Mouse (Mus musculus) MEL (cell line): ENCODE measurements around the gene Ptprf. TPM values are rescaled to one million over a fixed set of nuclear protein-coding genes. Genes with fewer than 3 reads are reported as not detected.

Experiments used
- DNase-seq: peaks from one replicate; pipeline ENCODE4 v3.0.0; 2011; ENCODE audit warnings: low read depth, low spot score
- H3K27ac ChIP-seq: 2 replicates; pipeline ENCODE4 v1.5.1; 2012; ENCODE audit warnings: low read depth, mild to moderate bottlenecking, control low read depth, low read length, moderate library complexity; ENCODE audit not compliant: control insufficient read depth
- H3K27me3 ChIP-seq, 2 experiments: fragments of 150-350 bp in 1 of 2; sonication (generic) in 1 of 2; 2 replicates each; pipeline ENCODE4 v1.6.1; 2012; ENCODE audit warnings: low read length in 2 of 2, mild to moderate bottlenecking in 2 of 2, improper control_type of control experiment in 1 of 2, moderate library complexity in 1 of 2; ENCODE audit not compliant: insufficient read depth in 2 of 2, control insufficient read depth in 1 of 2
- H3K36me3 ChIP-seq, 2 experiments: 2 replicates each; pipeline ENCODE4 v1.6.1; 2012 to 2014; ENCODE audit warnings: low read length in 2 of 2, improper control_type of control experiment in 1 of 2, inconsistent platforms in 1 of 2, mild to moderate bottlenecking in 1 of 2; ENCODE audit not compliant: insufficient read depth in 2 of 2, control insufficient read depth in 1 of 2
- H3K4me1 ChIP-seq, 2 experiments: fragments of 150-350 bp in 1 of 2; sonication (generic) in 1 of 2; 2 replicates each; pipeline ENCODE4 v1.6.1; 2012; ENCODE audit warnings: low read length in 2 of 2, improper control_type of control experiment in 1 of 2, mild to moderate bottlenecking in 1 of 2; ENCODE audit not compliant: insufficient read depth in 2 of 2, control insufficient read depth in 1 of 2
- H3K4me3 ChIP-seq, 2 experiments: fragments of 150-350 bp in 1 of 2; sonication (generic) in 1 of 2; 2 replicates each; pipeline ENCODE4 v1.5.1; 2012; ENCODE audit warnings: low read depth in 2 of 2, low read length in 2 of 2, mild to moderate bottlenecking in 2 of 2, moderate library complexity in 2 of 2, control low read depth in 1 of 2, improper control_type of control experiment in 1 of 2; ENCODE audit not compliant: control insufficient read depth in 1 of 2, insufficient read depth in 1 of 2
- H3K79me2 ChIP-seq: 2 replicates; pipeline ENCODE4 v1.6.1; 2012; ENCODE audit warnings: mild to moderate bottlenecking, low read length, moderate library complexity; ENCODE audit not compliant: control insufficient read depth, poor library complexity, insufficient read depth
- H3K9ac ChIP-seq: 2 replicates; pipeline ENCODE4 v1.6.1; 2012; ENCODE audit warnings: low read depth, mild to moderate bottlenecking, control low read depth, low read length, moderate library complexity; ENCODE audit not compliant: control insufficient read depth, poor library complexity, severe bottlenecking
- H3K9me3 ChIP-seq: fragments of 150-350 bp; sonication (generic); replicated peaks from 2 replicates; pipeline ENCODE4 v1.6.1; 2012; ENCODE audit warnings: mild to moderate bottlenecking, low read length, improper control_type of control experiment, moderate library complexity; ENCODE audit not compliant: insufficient read depth
- CHD1 ChIP-seq: IDR thresholded peaks from 2 replicates; pipeline ENCODE4 v1.6.1; 2012; ENCODE audit warnings: low read depth, mild to moderate bottlenecking, inconsistent platforms, low read length, improper control_type of control experiment
- E2F4 ChIP-seq: IDR thresholded peaks from 2 replicates; pipeline ENCODE4 v1.6.1; 2011; ENCODE audit warnings: low read depth, low read length, improper control_type of control experiment, borderline replicate concordance
- ELF1 ChIP-seq: IDR thresholded peaks from 2 replicates; pipeline ENCODE4 v1.6.1; 2014; ENCODE audit warnings: low read depth, mild to moderate bottlenecking, inconsistent platforms, low read length, improper control_type of control experiment, moderate library complexity
- GABPA ChIP-seq: IDR thresholded peaks from 2 replicates; pipeline ENCODE4 v1.6.1; 2012; ENCODE audit warnings: low read depth, mild to moderate bottlenecking, inconsistent platforms, low read length, improper control_type of control experiment, moderate library complexity
- HCFC1 ChIP-seq: IDR thresholded peaks from 2 replicates; pipeline ENCODE4 v1.6.1; 2012; ENCODE audit warnings: low read depth, mild to moderate bottlenecking, inconsistent platforms, low read length, improper control_type of control experiment, moderate library complexity
- JUND ChIP-seq: IDR thresholded peaks from 2 replicates; pipeline ENCODE4 v1.6.1; 2011; ENCODE audit warnings: low read depth, mild to moderate bottlenecking, improper control_type of control experiment, low read length
- MAX ChIP-seq: IDR thresholded peaks from 2 replicates; pipeline ENCODE4 v1.6.1; 2011; ENCODE audit warnings: low read length, improper control_type of control experiment
- MYB ChIP-seq: IDR thresholded peaks from 2 replicates; pipeline ENCODE4 v1.6.1; 2011; ENCODE audit warnings: mild to moderate bottlenecking, low read depth, low read length, improper control_type of control experiment
- NRF1 ChIP-seq: IDR thresholded peaks from 2 replicates; pipeline ENCODE4 v1.6.1; 2014; ENCODE audit warnings: low read depth, mild to moderate bottlenecking, inconsistent platforms, low read length, improper control_type of control experiment, moderate library complexity; ENCODE audit not compliant: poor library complexity, insufficient read depth, severe bottlenecking
- POLR2AphosphoS2 ChIP-seq: IDR thresholded peaks from 2 replicates; pipeline ENCODE4 v1.6.1; 2011; ENCODE audit warnings: low read length, improper control_type of control experiment
- RAD21 ChIP-seq: IDR thresholded peaks from 2 replicates; pipeline ENCODE4 v1.6.1; 2011; ENCODE audit warnings: mild to moderate bottlenecking, low read depth, low read length, improper control_type of control experiment
- RCOR1 ChIP-seq: IDR thresholded peaks from 2 replicates; pipeline ENCODE4 v1.6.1; 2012; ENCODE audit warnings: low read depth, mild to moderate bottlenecking, inconsistent platforms, low read length, improper control_type of control experiment
- SIN3A ChIP-seq: IDR thresholded peaks from 2 replicates; pipeline ENCODE4 v1.6.1; 2012; ENCODE audit warnings: low read length, improper control_type of control experiment, inconsistent platforms
- TBP ChIP-seq: IDR thresholded peaks from 2 replicates; pipeline ENCODE4 v1.8.0; 2011; ENCODE audit warnings: low read depth, low read length, improper control_type of control experiment
- UBTF ChIP-seq: IDR thresholded peaks from 2 replicates; pipeline ENCODE4 v1.6.1; 2012; ENCODE audit warnings: low read depth, mild to moderate bottlenecking, inconsistent platforms, low read length, improper control_type of control experiment, moderate library complexity, borderline replicate concordance; ENCODE audit not compliant: insufficient read depth
- ZC3H11A ChIP-seq: IDR thresholded peaks from 2 replicates; pipeline ENCODE4 v1.6.1; 2012; ENCODE audit warnings: low read depth, mild to moderate bottlenecking, inconsistent platforms, low read length, improper control_type of control experiment
- ZNF384 ChIP-seq: IDR thresholded peaks from 2 replicates; pipeline ENCODE4 v1.6.1; 2012; ENCODE audit warnings: low read depth, mild to moderate bottlenecking, inconsistent platforms, low read length, improper control_type of control experiment
- polyA plus RNA-seq, 2 experiments: library from polyadenylated mRNA; stranded (reverse) in 1 of 2; unstranded in 1 of 2; fragments of >175 nt in 1 of 2; fragments of >200 nt in 1 of 2; gene quantifications; 2 replicates each; pipeline versions ENCODE4 v1.2.1 to v1.2.4; 2012; ENCODE audit warnings: low replicate concordance in 2 of 2, low read depth in 1 of 2; ENCODE audit not compliant: insufficient read length in 2 of 2, insufficient read depth in 1 of 2, missing spikeins in 1 of 2
- total RNA-seq: library from RNA; depleted of rRNA; stranded (reverse); fragments of 300-350 nt; gene quantifications from 2 replicates; pipeline ENCODE4 v1.2.3, GENCODE M21; 2012

Gene Ptprf
- total and polyA plus RNA-seq, 3 experiments: 0.04 TPM; not detected in 2

GRCm38 (mm10) chr4:118256217-118256616 lies 35.0 kb downstream of the Ptprf start:
- Histone ChIP-seq H3K27me3 (0 out of 4 replicates have a peak, but pooled peaks cover 0 to 3% of the 10 kb centered on the region in 2 experiments), H3K36me3 (no peaks in the 10 kb centered on the region), H3K79me2 (no peaks in the 10 kb centered on the region), H3K27ac (no peak overlapping the region), H3K4me1 (no peaks in the 10 kb centered on the region), H3K9me3 (no peaks in the 10 kb centered on the region), H3K4me3 (no peak overlapping the region), H3K9ac (no peak overlapping the region)
- no peak for DNase-seq
- TF ChIP-seq CHD1 (no peak), ZNF384 (no peak), POLR2AphosphoS2 (no peak), UBTF (no peak), ZC3H11A (no peak), TBP (no peak), JUND (no peak)

GRCm38 (mm10) chr4:118254953-118255352 lies 36.3 kb downstream of the Ptprf start:
- no peaks in the 10 kb centered on the region for H3K4me1 ChIP-seq
- H3K9ac ChIP-seq: no peak overlapping the region
- H3K9me3 ChIP-seq: no peaks in the 10 kb centered on the region
- H3K27me3 ChIP-seq: peaks cover 2 to 3% of the 10 kb centered on the region in 2 experiments; a peak in 3 of 4 replicates
- no peaks in the 10 kb centered on the region for H3K79me2 ChIP-seq
- H3K36me3 ChIP-seq: no peaks in the 10 kb centered on the region
- no peak overlapping the region for H3K27ac ChIP-seq
- DNase-seq: no peak
- H3K4me3 ChIP-seq: no peak overlapping the region
- TF ChIP-seq RAD21: no peak
- TF ChIP-seq GABPA: no peak
- TF ChIP-seq MAX: no peak
- TF ChIP-seq NRF1: no peak
- no peak for TF ChIP-seq RCOR1
- no peak for TF ChIP-seq HCFC1
- no peak for TF ChIP-seq ELF1
- no peak for TF ChIP-seq E2F4
- TF ChIP-seq SIN3A: no peak
- TF ChIP-seq CHD1: no peak
- TF ChIP-seq ZNF384: no peak
- no peak for TF ChIP-seq MYB
- no peak for TF ChIP-seq TBP
